Mouse (Mus musculus) CH12.LX (cell line): ENCODE data around the gene Col6a1.

ENCODE experiments used
- BHLHE40 ChIP-seq: IDR thresholded peaks from 2 replicates; pipeline ENCODE4 v1.6.1; 2011; ENCODE audit warnings: mild to moderate bottlenecking, low read depth, low read length, improper control_type of control experiment
- CHD2 ChIP-seq: IDR thresholded peaks from 2 replicates; pipeline ENCODE4 v1.6.1; 2011; ENCODE audit warnings: low read length, improper control_type of control experiment
- CTCF ChIP-seq, 2 experiments: IDR thresholded peaks in 1 of 2; conservative IDR thresholded peaks in 1 of 2; 2 replicates each; pipeline ENCODE4 v1.5.1; 2011 to 2012; ENCODE audit warnings: low read depth in 2 of 2, low read length in 2 of 2, improper control_type of control experiment in 1 of 2, inconsistent platforms in 1 of 2, mild to moderate bottlenecking in 1 of 2, moderate library complexity in 1 of 2
- E2F4 ChIP-seq: IDR thresholded peaks from 2 replicates; pipeline ENCODE4 v1.6.1; 2011; ENCODE audit warnings: low read depth, low read length, improper control_type of control experiment; ENCODE audit not compliant: insufficient replicate concordance
- EP300 ChIP-seq: IDR thresholded peaks from 2 replicates; pipeline ENCODE4 v1.6.1; 2011; ENCODE audit warnings: low read length, improper control_type of control experiment
- KAT2A ChIP-seq: IDR thresholded peaks from 2 replicates; pipeline ENCODE4 v1.6.1; 2012; ENCODE audit warnings: low read length, improper control_type of control experiment, inconsistent platforms; ENCODE audit not compliant: insufficient replicate concordance
- MEF2A ChIP-seq: IDR thresholded peaks from 2 replicates; pipeline ENCODE4 v1.6.1; 2014; ENCODE audit warnings: low read depth, mild to moderate bottlenecking, inconsistent platforms, low read length, improper control_type of control experiment, borderline replicate concordance
- NRF1 ChIP-seq: IDR thresholded peaks from 2 replicates; pipeline ENCODE4 v1.6.1; 2014; ENCODE audit warnings: low read depth, mild to moderate bottlenecking, inconsistent platforms, low read length, improper control_type of control experiment, moderate library complexity
- POLR2A ChIP-seq: IDR thresholded peaks from 2 replicates; pipeline ENCODE4 v1.6.1; 2011; ENCODE audit warnings: low read depth, mild to moderate bottlenecking, improper control_type of control experiment, low read length
- POLR2AphosphoS2 ChIP-seq: IDR thresholded peaks from 2 replicates; pipeline ENCODE4 v1.6.1; 2011; ENCODE audit warnings: low read depth, low read length, improper control_type of control experiment
- RCOR1 ChIP-seq: conservative IDR thresholded peaks from 2 replicates; pipeline ENCODE4 v1.6.1; 2012; ENCODE audit warnings: low read depth, mild to moderate bottlenecking, inconsistent platforms, low read length, improper control_type of control experiment
- TCF12 ChIP-seq: IDR thresholded peaks from 2 replicates; pipeline ENCODE4 v1.6.1; 2014; ENCODE audit warnings: low read depth, mild to moderate bottlenecking, inconsistent platforms, low read length, improper control_type of control experiment
- ZC3H11A ChIP-seq: IDR thresholded peaks from 2 replicates; pipeline ENCODE4 v1.6.1; 2012; ENCODE audit warnings: low read depth, mild to moderate bottlenecking, inconsistent platforms, low read length, improper control_type of control experiment

- TF ChIP-seq E2F4 = no peak
- no peak for TF ChIP-seq CHD2
- no peak for TF ChIP-seq EP300
- TF ChIP-seq KAT2A = no peak
- no peak for TF ChIP-seq POLR2A
- TF ChIP-seq ZC3H11A = no peak
- TF ChIP-seq BHLHE40 = no peak
- TF ChIP-seq MEF2A = no peak
- TF ChIP-seq CTCF (conservative IDR thresholded peaks at IDR 0.05 in 1 of 2, IDR thresholded peaks at IDR 0.05 in 1 of 2; ENCODE audit: low read depth in 2 of 2, low read length in 2 of 2) = no peak
- TF ChIP-seq RCOR1 = no peak
- TF ChIP-seq POLR2AphosphoS2 = no peak
- TF ChIP-seq TCF12 = no peak
- no peak for TF ChIP-seq NRF1
Measured at GRCm38 (mm10) chr10:76726866-76727265, 898 bp upstream of the Col6a1 start.
